Mouse (Mus musculus) c-Kit-positive CD71-negative TER-119-negative erythroid progenitor cells, embryonic 14.5 days (primary cell): ENCODE measurements around the gene Nfib.

ENCODE experiments used
- DNase-seq: peaks from one replicate; pipeline ENCODE4 v3.0.0-alpha.2; 2013; ENCODE audit warnings: low read depth

The Nfib gene

DNA sequence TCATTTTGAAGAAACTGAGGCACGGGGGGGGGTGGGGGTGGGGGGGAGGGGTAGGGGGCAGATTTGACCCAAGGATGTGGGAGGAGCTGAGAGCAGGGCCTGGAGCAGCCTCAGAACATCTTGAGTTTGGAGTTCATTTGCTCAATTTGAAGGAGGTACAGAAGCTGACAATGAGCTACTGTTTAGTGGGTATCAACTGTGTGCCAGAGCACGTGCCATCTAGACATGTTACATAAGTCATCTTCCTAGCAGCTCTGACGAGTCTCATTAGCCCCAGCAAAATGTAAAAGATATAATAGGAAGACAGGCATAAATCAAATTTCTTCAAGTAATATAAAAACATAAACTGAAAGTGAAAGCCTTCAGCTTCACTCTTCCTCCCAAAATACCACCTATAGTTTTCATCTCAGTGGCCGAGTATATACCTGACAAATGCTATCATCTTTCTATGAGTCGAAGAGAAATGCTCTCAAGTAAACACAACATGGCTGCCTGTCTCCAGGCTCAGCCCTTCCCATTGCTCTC lies 165.0 kb downstream of the Nfib start:
- DNase-seq: no peak

DNA sequence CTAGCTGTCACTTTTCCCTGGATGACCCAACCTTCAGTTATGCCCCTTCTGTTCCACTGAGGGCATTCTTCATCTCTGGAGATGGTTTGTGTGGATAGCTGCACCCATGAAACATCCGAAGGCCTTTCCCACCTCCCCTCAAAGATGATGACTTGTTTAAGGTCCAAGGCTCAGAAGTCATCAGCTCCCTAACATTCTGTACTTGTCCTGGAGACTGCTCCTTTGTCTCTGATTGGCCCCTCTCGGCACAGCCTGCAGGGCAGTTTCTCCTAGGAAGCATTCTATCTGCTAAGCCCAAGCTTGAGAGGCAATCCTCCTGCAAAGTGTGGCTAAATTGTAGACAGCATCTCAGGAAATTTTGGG lies 165.5 kb downstream of the Nfib start:
- no peak for DNase-seq

DNA sequence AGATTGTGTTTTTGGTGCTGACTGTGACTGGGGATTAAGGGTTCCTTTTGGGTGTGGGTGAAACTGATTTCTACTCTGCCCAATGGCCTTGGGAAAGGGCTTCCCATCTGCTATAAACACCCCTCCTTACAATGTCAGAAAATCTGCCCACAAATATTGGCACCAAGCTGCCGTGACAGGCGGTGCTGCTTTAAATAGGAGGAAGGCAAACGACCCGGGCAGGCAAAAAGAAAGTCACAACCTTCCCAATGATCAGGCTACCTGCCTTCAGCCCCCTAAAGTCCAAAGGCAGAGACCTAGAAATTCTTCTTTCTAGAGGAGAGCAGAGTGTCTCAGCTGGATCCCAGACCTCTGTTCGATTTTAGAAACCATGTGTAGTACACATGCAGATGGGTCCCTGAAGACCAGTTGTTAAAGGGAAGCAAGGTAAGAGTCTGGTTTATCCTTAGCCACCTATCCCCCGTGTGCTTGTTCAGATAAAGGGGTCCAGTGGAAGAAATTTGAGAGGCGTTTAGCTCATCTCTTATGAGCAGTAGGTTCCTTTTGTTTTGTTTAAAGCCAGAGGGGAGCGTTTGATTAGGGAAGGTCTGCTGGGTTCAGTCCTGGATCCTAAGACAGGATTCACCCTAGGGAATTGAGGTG lies 166.0 kb downstream of the Nfib start:
- no peak for DNase-seq

DNA sequence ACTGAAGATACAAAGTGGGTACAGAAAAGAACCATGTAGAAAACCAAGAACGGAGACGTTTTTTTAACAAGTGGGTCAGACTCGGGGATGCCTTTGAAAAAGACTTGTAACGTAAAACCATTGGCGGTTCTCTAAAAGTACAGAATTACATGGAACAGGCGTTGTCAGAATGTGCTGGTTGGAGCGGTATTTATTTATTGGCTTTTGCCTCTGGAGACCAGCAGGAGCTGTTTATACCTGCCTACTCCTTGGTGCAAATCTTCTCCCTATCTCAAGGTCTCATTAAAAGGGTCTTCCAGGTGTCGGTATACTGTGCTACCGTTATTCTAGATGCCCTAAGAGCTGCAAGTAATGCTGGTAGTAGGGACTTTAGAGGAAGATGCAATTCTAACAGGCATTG lies 166.7 kb downstream of the Nfib start:
- no peak for DNase-seq

- no peak for DNase-seq
These were observed 167.3 kb downstream of the Nfib start for GRCm38 (mm10) chr4:82538069-82538811.

DNA sequence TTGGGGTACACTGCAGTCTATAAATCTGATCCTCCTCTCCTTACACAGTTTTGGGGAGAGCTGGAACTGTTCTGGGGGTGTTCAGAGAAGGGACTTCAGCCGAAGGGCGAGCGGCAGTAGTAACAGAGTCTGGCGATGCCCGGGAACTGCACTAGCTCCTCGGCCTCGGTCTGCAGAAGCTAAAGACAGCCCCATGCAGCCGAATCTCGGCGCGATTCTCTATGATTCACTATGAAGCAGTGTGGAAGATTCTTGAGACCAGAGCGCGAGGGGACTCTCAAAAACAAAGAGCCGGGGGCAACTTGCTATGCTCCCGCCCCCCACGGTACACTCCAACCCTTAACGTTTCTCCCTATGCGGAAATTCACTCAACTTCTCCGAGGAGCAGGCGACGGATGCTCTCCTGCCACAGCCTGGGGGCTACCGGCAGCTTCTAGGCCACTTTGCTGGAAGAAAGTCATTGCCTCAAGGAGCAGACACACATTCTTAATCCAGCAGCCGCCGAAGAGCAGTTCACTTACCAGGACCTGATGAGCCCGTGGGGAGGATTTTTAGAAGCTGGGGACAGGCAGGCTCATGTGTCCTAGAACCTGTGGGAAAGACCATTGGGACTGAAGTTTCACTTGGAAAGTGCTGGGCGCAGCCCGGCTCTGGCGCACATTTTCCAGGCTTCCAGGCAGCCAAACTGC lies 168.1 kb downstream of the Nfib start:
- no peak for DNase-seq

GRCm38 (mm10) chr4:82536435-82537278 lies 168.9 kb downstream of the Nfib start:
- DNase-seq: no peak

GRCm38 (mm10) chr4:82535606-82536434 lies 169.7 kb downstream of the Nfib start:
- no peak for DNase-seq

DNA sequence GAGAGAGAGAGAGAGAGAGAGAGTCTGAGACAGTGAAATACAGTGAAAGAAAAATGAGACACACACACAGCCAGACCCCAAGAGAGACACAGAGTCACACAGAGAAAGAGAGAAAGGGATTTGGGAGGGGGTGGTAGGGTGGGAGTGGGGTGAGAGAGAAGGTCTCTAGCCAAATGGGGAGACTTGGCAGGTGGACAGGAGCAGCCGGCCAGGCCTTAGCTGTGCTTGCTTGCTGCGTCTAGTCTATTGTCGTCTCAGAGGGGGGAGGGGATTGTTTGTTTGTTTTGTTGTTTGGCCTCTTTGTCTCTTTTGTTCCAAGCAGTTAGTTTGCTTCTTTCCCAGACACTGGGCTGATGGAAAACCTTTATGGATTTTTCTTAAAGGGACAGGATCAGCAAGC lies 172.3 kb downstream of the Nfib start:
- DNase-seq: no peak

- DNase-seq: no peak
These were observed 172.9 kb downstream of the Nfib start for GRCm38 (mm10) chr4:82532443-82533191.

DNA sequence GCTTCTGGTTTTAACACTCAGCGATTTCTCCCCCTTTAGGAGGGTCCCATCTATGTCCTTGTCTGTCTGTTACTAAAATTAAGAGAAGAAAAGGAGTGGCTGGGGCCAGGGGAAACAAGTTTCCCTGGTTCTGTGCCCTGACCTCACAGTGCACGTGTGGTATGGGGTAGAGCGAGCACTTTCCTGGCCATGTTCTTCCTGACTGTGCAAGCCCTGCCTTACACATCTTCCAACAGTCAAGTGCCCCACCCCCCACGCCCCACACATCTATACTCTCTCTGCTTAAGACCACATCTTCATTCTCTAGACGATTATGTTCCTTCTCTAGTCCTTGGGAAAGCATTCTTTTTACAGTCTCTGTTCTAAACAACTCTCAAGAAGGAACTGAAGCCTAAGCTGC lies 173.6 kb downstream of the Nfib start:
- no peak for DNase-seq

DNA sequence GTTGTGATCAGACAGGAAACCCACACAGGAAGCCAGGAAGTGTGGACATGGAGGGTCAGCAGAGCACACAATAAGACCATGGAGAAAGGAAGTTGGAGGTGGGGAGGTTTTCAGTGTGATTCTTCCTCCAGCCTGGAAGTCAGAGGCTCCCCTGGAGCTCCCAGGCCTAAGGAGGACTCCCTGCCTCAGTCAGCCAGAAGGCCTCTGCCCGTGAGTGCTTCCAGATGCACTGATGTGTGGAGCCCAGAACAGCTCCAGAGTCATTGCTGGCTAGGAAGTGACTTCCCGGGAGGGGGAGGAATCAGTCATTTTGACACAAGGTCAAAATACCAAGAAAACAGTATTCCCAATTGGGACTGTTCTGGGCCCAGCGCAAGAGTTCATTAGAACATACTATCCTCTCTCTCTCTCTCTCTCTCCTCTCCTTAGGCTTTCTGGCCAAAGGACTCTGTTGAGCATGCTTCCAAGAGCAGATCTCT lies 174.6 kb downstream of the Nfib start:
- no peak for DNase-seq

DNA sequence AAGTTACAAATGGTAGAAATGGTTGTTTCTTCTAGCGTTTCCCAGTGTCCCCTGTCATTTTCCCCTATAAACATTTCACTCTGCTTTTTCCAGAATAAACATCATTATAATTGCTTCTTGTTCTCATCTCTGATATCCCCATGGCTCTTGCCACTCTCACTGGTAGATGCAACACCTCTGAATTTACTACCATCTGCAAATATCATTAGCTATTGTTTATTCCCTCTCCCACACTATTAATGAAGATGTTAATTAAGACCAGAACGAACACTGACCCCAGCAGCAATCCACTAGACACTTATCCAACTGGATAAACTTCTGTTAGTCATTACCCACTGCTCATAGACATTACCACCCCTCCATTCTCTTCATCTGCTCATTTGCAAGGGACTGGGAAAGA lies 176.6 kb downstream of the Nfib start:
- DNase-seq: no peak

GRCm38 (mm10) chr4:82519935-82520334 lies 185.6 kb downstream of the Nfib start:
- no peak for DNase-seq

GRCm38 (mm10) chr4:82518132-82518531 lies 187.4 kb downstream of the Nfib start:
- DNase-seq: no peak

DNA sequence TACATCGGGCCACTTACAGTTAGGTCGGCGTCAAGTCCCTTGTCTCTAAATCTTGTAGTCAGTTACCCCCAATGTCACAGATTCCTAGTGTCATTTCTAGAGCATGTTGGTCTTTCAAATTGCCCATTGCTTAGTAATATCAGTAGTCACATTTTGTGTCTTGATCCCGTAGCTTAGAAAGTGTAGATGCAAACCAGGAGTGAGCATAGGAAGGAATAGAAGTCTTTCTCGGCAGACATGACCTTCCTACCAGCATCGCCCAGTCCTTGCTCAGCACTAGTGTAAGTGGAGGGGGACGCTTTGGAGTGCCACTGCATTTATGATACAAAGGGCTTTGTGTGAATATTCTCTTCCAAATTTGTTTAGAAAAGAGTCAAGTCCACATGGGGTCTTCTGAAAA lies 188.2 kb downstream of the Nfib start:
- no peak for DNase-seq

DNA sequence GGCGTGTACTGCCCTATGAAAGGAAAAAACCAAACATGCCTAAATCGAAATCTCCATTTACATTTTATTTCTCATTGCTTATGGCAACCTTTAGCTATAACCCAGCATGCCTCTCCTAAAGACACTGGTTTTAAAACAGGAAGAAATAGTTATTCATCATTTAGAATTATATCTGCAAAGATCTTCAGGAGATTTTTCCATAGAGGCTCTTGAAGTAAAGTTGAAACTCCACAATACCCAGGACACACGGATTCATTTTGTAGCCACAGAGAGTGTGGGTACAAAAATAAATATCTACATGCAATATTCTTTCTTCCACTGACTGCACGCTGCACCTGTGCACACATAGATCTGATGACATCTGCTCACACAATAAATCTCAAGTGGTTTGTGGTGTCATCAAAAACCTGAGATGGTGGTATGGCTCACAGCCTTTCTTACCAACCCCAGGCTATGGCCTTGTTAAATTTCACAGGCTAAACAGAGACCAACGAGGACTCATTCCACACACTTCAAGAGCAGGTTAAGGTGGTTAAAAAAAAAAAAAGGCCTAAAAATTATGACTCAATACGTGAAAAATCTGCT lies 189.2 kb downstream of the Nfib start:
- DNase-seq: no peak

- DNase-seq: no peak
These were observed 190.6 kb downstream of the Nfib start for GRCm38 (mm10) chr4:82514921-82515320.

GRCm38 (mm10) chr4:82514373-82514772 lies 191.2 kb downstream of the Nfib start:
- DNase-seq: no peak

- no peak for DNase-seq
These were observed 192.2 kb downstream of the Nfib start for GRCm38 (mm10) chr4:82513426-82513750.
